Mouse (Mus musculus): ENCODE measurements around the gene Ppdpf. TPM values are rescaled to one million over a fixed set of nuclear protein-coding genes. Genes with fewer than 3 reads are reported as not detected.

The Ppdpf gene
- total and polyA plus RNA-seq, 3 experiments = 60.0 to 113 (median 71.2) TPM

DNA sequence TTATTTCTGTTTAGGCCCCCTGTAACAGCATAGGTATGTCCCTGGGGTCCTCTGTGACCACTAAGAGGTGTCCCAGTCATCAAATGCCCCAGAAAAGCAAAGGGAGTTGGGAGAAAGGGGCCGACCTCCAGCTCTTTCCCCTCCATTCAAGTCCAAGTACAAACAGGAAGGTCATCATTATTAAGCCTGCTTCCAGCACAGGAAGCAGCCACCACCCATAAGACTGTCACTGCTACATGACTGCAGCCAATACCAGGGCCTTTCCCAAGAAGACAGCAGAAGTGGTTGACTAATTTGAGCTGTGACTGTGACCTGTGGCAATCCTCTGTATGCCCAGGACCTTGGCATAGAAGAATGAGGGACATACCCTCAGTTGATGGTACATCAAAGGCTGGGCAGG, 41.3 kb downstream of the Ppdpf start:
- Histone ChIP-seq H3K79me2 (replicated peaks; ENCODE audit: control insufficient read depth, extremely low read depth, insufficient read depth, poor library complexity, severe bottlenecking) (no peaks in the 10 kb centered on the region), H3K27ac (ENCODE audit: insufficient read depth, low read depth) (no peak overlapping the region), H3K4me3 (replicated peaks in 1 of 3; ENCODE audit: low read depth in 2 of 3, low read length in 2 of 3, poor library complexity in 1 of 3) (no peak overlapping the region), H3K9ac (ENCODE audit: insufficient read depth, low read depth) (no peak overlapping the region), H3K27me3 (replicated peaks) (no peaks in the 10 kb centered on the region), H3K9me3 (replicated peaks; ENCODE audit: low read length) (no peaks in the 10 kb centered on the region), H3K4me1 (ENCODE audit: control insufficient read depth in 1 of 2, insufficient read depth in 2 of 2) (no peaks in the 10 kb centered on the region), H3K4me2 (ENCODE audit: insufficient read depth, low read depth, poor library complexity, severe bottlenecking) (no peak overlapping the region), H3K36me3 (replicated peaks in 1 of 2; ENCODE audit: control insufficient read depth in 1 of 2, insufficient read depth in 1 of 2, low read length in 1 of 2) (peaks cover 70 to 89% of the 10 kb centered on the region in 2 experiments)
- TF ChIP-seq NRF1 (IDR thresholded peaks at IDR 0.05; ENCODE audit: low read depth, low read length) (no peak), ZNF384 (IDR thresholded peaks at IDR 0.05; ENCODE audit: low read depth, low read length) (no peak), SIN3A (IDR thresholded peaks at IDR 0.05; ENCODE audit: low read length) (no peak)
- no peak for DNase-seq (ENCODE audit: extremely low read depth)
- in situ Hi-C loops (cut with MboI; ENCODE audit: low pct_ligation_motif_present, low pct_unique_long_range_greater_than_20kb, low sequenced_read_pairs) (no loop called here), dilution Hi-C loops (cut with MboI; ENCODE audit: extremely low pct_ligation_motif_present, extremely low pct_unique_long_range_greater_than_20kb, low sequenced_read_pairs) (no loop called here)

DNA sequence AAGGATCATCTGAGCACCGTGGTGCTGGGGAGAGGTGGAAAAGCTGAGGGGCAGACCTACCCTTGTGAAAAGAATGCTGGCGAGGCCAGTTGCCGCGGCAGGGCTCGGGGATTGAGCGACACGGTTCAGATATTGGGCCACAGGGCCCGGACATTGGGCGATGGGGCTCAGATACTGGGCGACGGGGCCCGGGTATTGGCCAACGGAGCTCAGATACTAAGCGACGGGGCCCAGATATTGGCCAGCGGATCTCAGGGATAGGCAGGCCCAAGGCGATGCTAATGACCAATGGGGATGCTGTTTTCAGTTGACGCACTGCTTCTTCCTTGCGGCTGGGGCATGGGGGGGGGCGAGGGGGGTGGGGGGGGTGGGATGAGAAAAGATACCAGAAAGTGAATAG, 44.1 kb downstream of the Ppdpf start:
- H3K4me1 ChIP-seq (ENCODE audit: control insufficient read depth in 1 of 2, insufficient read depth in 2 of 2) = no peaks in the 10 kb centered on the region
- H3K4me2 ChIP-seq (ENCODE audit: insufficient read depth, low read depth, poor library complexity, severe bottlenecking) = no peak overlapping the region
- H3K9me3 ChIP-seq (replicated peaks; ENCODE audit: low read length) = no peaks in the 10 kb centered on the region
- in situ Hi-C loops (cut with MboI; ENCODE audit: low pct_ligation_motif_present, low pct_unique_long_range_greater_than_20kb, low sequenced_read_pairs) (loop anchor here (5.0 kb wide), 1 partner anchor 34 kb away; no protein-coding TSS in a partner anchor), dilution Hi-C loops (cut with MboI; ENCODE audit: extremely low pct_ligation_motif_present, extremely low pct_unique_long_range_greater_than_20kb, low sequenced_read_pairs) (no loop called here)
- H3K9ac ChIP-seq (ENCODE audit: insufficient read depth, low read depth) = no peak overlapping the region
- no peak overlapping the region for H3K4me3 ChIP-seq (replicated peaks in 1 of 3; ENCODE audit: low read depth in 2 of 3, low read length in 2 of 3, poor library complexity in 1 of 3)
- H3K79me2 ChIP-seq (replicated peaks; ENCODE audit: control insufficient read depth, extremely low read depth, insufficient read depth, poor library complexity, severe bottlenecking) = no peaks in the 10 kb centered on the region
- DNase-seq (ENCODE audit: extremely low read depth) = no peak
- TF ChIP-seq JUND (conservative IDR thresholded peaks at IDR 0.05; ENCODE audit: low read depth, low read length) = no peak
- no peak for TF ChIP-seq MAFK (IDR thresholded peaks at IDR 0.05; ENCODE audit: insufficient replicate concordance, low read length)
- TF ChIP-seq CHD1 (IDR thresholded peaks at IDR 0.05; ENCODE audit: low read depth, low read length) = no peak
- TF ChIP-seq MEF2A (IDR thresholded peaks at IDR 0.05; ENCODE audit: borderline replicate concordance, low read depth, low read length) = no peak
- no peak for TF ChIP-seq RAD21 (IDR thresholded peaks at IDR 0.05; ENCODE audit: low read depth, low read length)
- TF ChIP-seq ZC3H11A (IDR thresholded peaks at IDR 0.05; ENCODE audit: low read depth, low read length) = no peak
- TF ChIP-seq USF2 (conservative IDR thresholded peaks at IDR 0.05; ENCODE audit: low read depth, low read length) = no peak
- TF ChIP-seq IRF4 (IDR thresholded peaks at IDR 0.05; ENCODE audit: low read depth, low read length) = no peak
- TF ChIP-seq BHLHE40 (IDR thresholded peaks at IDR 0.05; ENCODE audit: low read depth, low read length) = no peak
- no peak for TF ChIP-seq ZNF384 (IDR thresholded peaks at IDR 0.05; ENCODE audit: low read depth, low read length)
- no peak for TF ChIP-seq TBP (conservative IDR thresholded peaks at IDR 0.05; ENCODE audit: low read depth, low read length)
- no peak for TF ChIP-seq E2F4 (IDR thresholded peaks at IDR 0.05; ENCODE audit: insufficient replicate concordance, low read depth, low read length)
- no peak for TF ChIP-seq ZMIZ1 (IDR thresholded peaks at IDR 0.05; ENCODE audit: low read depth, low read length)
- no peak for TF ChIP-seq KAT2A (IDR thresholded peaks at IDR 0.05; ENCODE audit: insufficient replicate concordance, low read length)
- TF ChIP-seq MXI1 (IDR thresholded peaks at IDR 0.05; ENCODE audit: low read depth, low read length) = no peak
- TF ChIP-seq TCF12 (IDR thresholded peaks at IDR 0.05; ENCODE audit: low read depth, low read length) = no peak
- TF ChIP-seq MAX (IDR thresholded peaks at IDR 0.05; ENCODE audit: low read length) = no peak
- TF ChIP-seq ELF1 (IDR thresholded peaks at IDR 0.05; ENCODE audit: low read depth, low read length) = no peak
- no peak for TF ChIP-seq MAZ (IDR thresholded peaks at IDR 0.05; ENCODE audit: low read depth, low read length)
- H3K27ac ChIP-seq (ENCODE audit: insufficient read depth, low read depth) = no peak overlapping the region
- H3K36me3 ChIP-seq (replicated peaks in 1 of 2; ENCODE audit: control insufficient read depth in 1 of 2, insufficient read depth in 1 of 2, low read length in 1 of 2) = peaks cover 96 to 100% of the 10 kb centered on the region in 2 experiments
- H3K27me3 ChIP-seq (replicated peaks) = no peaks in the 10 kb centered on the region
